In genomic region chr16:45630347-45630960, GRCm38 (mm10) we compare ENCODE assay signal across 1 mouse cellular context.
TF ChIP-seq lines count a peak whose summit lies in the region.

No protein-coding gene starts in this region.

TF ChIP-seq in CH12.LX, 34 proteins besides CTCF, POLR2A, EP300 and RAD21 (continued from another document):
- no peak for TF ChIP-seq PAX5 (IDR thresholded peaks at IDR 0.05; ENCODE audit: low read length)
- TF ChIP-seq NRF1 (IDR thresholded peaks at IDR 0.05; ENCODE audit: low read depth, low read length) = 0 out of 2 replicates have a peak, but pooled peaks have one; percentile 23
- peak; percentile 55; the same call in 1 of the 2 replicates for TF ChIP-seq MEF2A (IDR thresholded peaks at IDR 0.05; ENCODE audit: borderline replicate concordance, low read depth, low read length)
- TF ChIP-seq MAZ (IDR thresholded peaks at IDR 0.05; ENCODE audit: low read depth, low read length) = peak; percentile 42; the same call in 1 of the 2 replicates
- TF ChIP-seq UBTF (IDR thresholded peaks at IDR 0.05; ENCODE audit: low read depth, low read length) = no peak
- TF ChIP-seq HCFC1 (IDR thresholded peaks at IDR 0.05; ENCODE audit: low read depth, low read length) = no peak; the same call in 1 of the 2 replicates
TF ChIP-seq in CH12.LX: peak in this region for 15.
